ENCODE assay signal across 16 mouse cellular contexts in genomic region chr3:82108951-82109350, GRCm38 (mm10). TPM values are rescaled to one million over a fixed set of nuclear protein-coding genes. Genes with fewer than 3 reads are reported as not detected.
"Had no signal": no experiment of that assay in that cellular context is flagged by ENCODE, and none has a peak within 500 bp of the region (broad histone marks: within the 10 kb centered on the region; RNA-seq: fewer than 3 reads in every experiment).

No protein-coding gene starts in this region.

- H3K27me3 ChIP-seq: limb, embryonic 15.5 days; neural tube, embryonic 15.5 days had no signal

- H3K9me3 ChIP-seq: limb, embryonic 15.5 days; midbrain, embryonic 10.5 days; neural tube, embryonic 15.5 days had no signal

- H3K27ac ChIP-seq: left cerebral cortex, adult 2 months; limb, embryonic 15.5 days; liver, embryonic 14.5 days; midbrain, embryonic 10.5 days; neural tube, embryonic 15.5 days had no signal

- H3K4me2 ChIP-seq: limb, embryonic 15.5 days; neural tube, embryonic 15.5 days had no signal

- H3K4me3 ChIP-seq: left cerebral cortex, adult 2 months; limb, embryonic 15.5 days; midbrain, embryonic 10.5 days; myocyte; neural tube, embryonic 15.5 days had no signal

- H3K9ac ChIP-seq: limb, embryonic 15.5 days; liver, embryonic 14.5 days; neural tube, embryonic 15.5 days had no signal

- H3K36me3 ChIP-seq: limb, embryonic 15.5 days; midbrain, embryonic 10.5 days; neural tube, embryonic 15.5 days had no signal

- H3K4me1 ChIP-seq: limb, embryonic 15.5 days; midbrain, embryonic 10.5 days had no signal

- ATAC-seq: intestine, postnatal 0 days had no signal

- DNase-seq: kidney, adult 8-10 months; lung, adult 18-20 months; midbrain, embryonic 14.5 days; right cerebral cortex, adult 18-20 months; right cerebral cortex, postnatal 4 days; spleen, adult 18-20 months; thymus, adult 2 months; thymus, postnatal 25 days had no signal

RNA-seq across cellular contexts. Expression of gene Gucy1b1, which starts 34.5 kb away (rescaled TPM):
- total RNA-seq: megakaryocyte, adult 5-6 weeks had no signal
- polyA plus RNA-seq: myocyte had no signal

RNA-seq across cellular contexts. Expression of gene Gucy1a1, which starts 36.6 kb away (rescaled TPM):
- polyA plus RNA-seq: myocyte had no signal
